Mouse (Mus musculus): Measurements from ENCODE around the gene Lrrfip2. TPM values are rescaled to one million over a fixed set of nuclear protein-coding genes. Genes with fewer than 3 reads are reported as not detected.
A peak's percentile ranks its signal among the peaks of the same experiment; 100 is the strongest.

Gene Lrrfip2
- total and polyA plus RNA-seq, 2 experiments from 2014 or later = 73.9 to 86.6 TPM

GRCm38 (mm10) chr9:111144711-111145110 is 27.3 kb downstream of the Lrrfip2 start:
- Histone ChIP-seq H3K27ac (ENCODE audit: low read depth) (peak overlapping the region; percentile 82), H3K36me3 (replicated peaks; ENCODE audit: control insufficient read depth, insufficient read depth, low read length) (peaks cover 24% of the 10 kb centered on the region), H3K4me3 (ENCODE audit: low read depth, low read length) (no peak overlapping the region), H3K4me1 (ENCODE audit: control insufficient read depth, insufficient read depth) (peaks cover 47% of the 10 kb centered on the region), H3K9ac (replicated peaks; ENCODE audit: low read depth, low read length) (no peak overlapping the region), H3K4me2 (ENCODE audit: low read depth, low read length) (no peak overlapping the region), H3K9me3 (replicated peaks; ENCODE audit: control insufficient read depth, low read length) (no peaks in the 10 kb centered on the region), H3K27me3 (ENCODE audit: control insufficient read depth, insufficient read depth, low read length) (no peaks in the 10 kb centered on the region)
- ATAC-seq (ENCODE audit: insufficient read depth, low read depth) (peak; percentile 47; the same call in 1 of the 2 replicates), DNase-seq (ENCODE audit: low spot score) (peak; percentile 90)
- 40% methylated on average over 1 of the region's 1 CpGs for WGBS
- no peak for TF ChIP-seq CTCF (IDR thresholded peaks at IDR 0.05; ENCODE audit: low read depth)
- TF ChIP-seq EP300 (IDR thresholded peaks at IDR 0.05; ENCODE audit: low read depth) = no peak

- TF ChIP-seq CTCF (IDR thresholded peaks at IDR 0.05; ENCODE audit: low read depth) (no peak), EP300 (IDR thresholded peaks at IDR 0.05; ENCODE audit: low read depth) (peak; percentile 37; the same call in 1 of the 2 replicates)
- peaks cover 56% of the 10 kb centered on the region for H3K4me1 ChIP-seq (ENCODE audit: control insufficient read depth, insufficient read depth)
- DNase-seq (ENCODE audit: low spot score) = peak; percentile 30
- WGBS = 63% methylated on average over 3 of the region's 3 CpGs
- ATAC-seq (ENCODE audit: insufficient read depth, low read depth) = 0 out of 2 replicates have a peak, but pooled peaks have one; percentile 14
- H3K36me3 ChIP-seq (replicated peaks; ENCODE audit: control insufficient read depth, insufficient read depth, low read length) = peaks cover 24% of the 10 kb centered on the region
- H3K27ac ChIP-seq (ENCODE audit: low read depth) = peak overlapping the region; percentile 82
- H3K9me3 ChIP-seq (replicated peaks; ENCODE audit: control insufficient read depth, low read length) = no peaks in the 10 kb centered on the region
- H3K4me3 ChIP-seq (ENCODE audit: low read depth, low read length) = no peak overlapping the region
- H3K9ac ChIP-seq (replicated peaks; ENCODE audit: low read depth, low read length) = no peak overlapping the region
- H3K27me3 ChIP-seq (ENCODE audit: control insufficient read depth, insufficient read depth, low read length) = no peaks in the 10 kb centered on the region
- no peak overlapping the region for H3K4me2 ChIP-seq (ENCODE audit: low read depth, low read length)
These were observed 28.3 kb downstream of the Lrrfip2 start for GRCm38 (mm10) chr9:111145497-111146190.

GRCm38 (mm10) chr9:111146216-111146798 is 28.9 kb downstream of the Lrrfip2 start:
- 69% methylated on average over 7 of the region's 7 CpGs for WGBS
- Histone ChIP-seq H3K4me3 (ENCODE audit: low read depth, low read length) (no peak overlapping the region), H3K4me1 (ENCODE audit: control insufficient read depth, insufficient read depth) (peaks cover 63% of the 10 kb centered on the region), H3K4me2 (ENCODE audit: low read depth, low read length) (no peak overlapping the region), H3K36me3 (replicated peaks; ENCODE audit: control insufficient read depth, insufficient read depth, low read length) (peaks cover 21% of the 10 kb centered on the region), H3K27ac (ENCODE audit: low read depth) (peak overlapping the region; percentile 82), H3K27me3 (ENCODE audit: control insufficient read depth, insufficient read depth, low read length) (no peaks in the 10 kb centered on the region), H3K9ac (replicated peaks; ENCODE audit: low read depth, low read length) (no peak overlapping the region), H3K9me3 (replicated peaks; ENCODE audit: control insufficient read depth, low read length) (no peaks in the 10 kb centered on the region)
- TF ChIP-seq EP300 (IDR thresholded peaks at IDR 0.05; ENCODE audit: low read depth) (no peak), CTCF (IDR thresholded peaks at IDR 0.05; ENCODE audit: low read depth) (no peak)
- ATAC-seq (ENCODE audit: insufficient read depth, low read depth) = no peak
- DNase-seq (ENCODE audit: low spot score) = no peak

GRCm38 (mm10) chr9:111148006-111148405 is 30.6 kb downstream of the Lrrfip2 start:
- Histone ChIP-seq H3K9me3 (replicated peaks; ENCODE audit: control insufficient read depth, low read length) (no peaks in the 10 kb centered on the region), H3K27me3 (ENCODE audit: control insufficient read depth, insufficient read depth, low read length) (no peaks in the 10 kb centered on the region), H3K4me2 (ENCODE audit: low read depth, low read length) (no peak overlapping the region), H3K9ac (replicated peaks; ENCODE audit: low read depth, low read length) (no peak overlapping the region), H3K27ac (ENCODE audit: low read depth) (peak overlapping the region; percentile 95), H3K4me1 (ENCODE audit: control insufficient read depth, insufficient read depth) (peaks cover 66% of the 10 kb centered on the region), H3K36me3 (replicated peaks; ENCODE audit: control insufficient read depth, insufficient read depth, low read length) (0 out of 2 replicates have a peak, but pooled peaks cover 4% of the 10 kb centered on the region), H3K4me3 (ENCODE audit: low read depth, low read length) (no peak overlapping the region)
- ATAC-seq (ENCODE audit: insufficient read depth, low read depth) (no peak), DNase-seq (ENCODE audit: low spot score) (no peak)
- 62% methylated on average over 2 of the region's 2 CpGs for WGBS
- TF ChIP-seq CTCF (IDR thresholded peaks at IDR 0.05; ENCODE audit: low read depth) (no peak), EP300 (IDR thresholded peaks at IDR 0.05; ENCODE audit: low read depth) (no peak)

GRCm38 (mm10) chr9:111148414-111148813 is 31.0 kb downstream of the Lrrfip2 start:
- ATAC-seq (ENCODE audit: insufficient read depth, low read depth) (no peak), DNase-seq (ENCODE audit: low spot score) (no peak)
- no peaks in the 10 kb centered on the region for H3K9me3 ChIP-seq (replicated peaks; ENCODE audit: control insufficient read depth, low read length)
- peak overlapping the region; percentile 42 for H3K4me2 ChIP-seq (ENCODE audit: low read depth, low read length)
- H3K27me3 ChIP-seq (ENCODE audit: control insufficient read depth, insufficient read depth, low read length) = no peaks in the 10 kb centered on the region
- TF ChIP-seq EP300 (IDR thresholded peaks at IDR 0.05; ENCODE audit: low read depth) (no peak), CTCF (IDR thresholded peaks at IDR 0.05; ENCODE audit: low read depth) (no peak)
- H3K4me1 ChIP-seq (ENCODE audit: control insufficient read depth, insufficient read depth) = peaks cover 66% of the 10 kb centered on the region
- H3K4me3 ChIP-seq (ENCODE audit: low read depth, low read length) = no peak overlapping the region
- 0 out of 2 replicates have a peak, but pooled peaks cover 4% of the 10 kb centered on the region for H3K36me3 ChIP-seq (replicated peaks; ENCODE audit: control insufficient read depth, insufficient read depth, low read length)
- WGBS = 32% methylated on average over 2 of the region's 2 CpGs
- peak overlapping the region; percentile 95 for H3K27ac ChIP-seq (ENCODE audit: low read depth)
- 0 out of 2 replicates have a peak overlapping the region, but pooled peaks have one; percentile 35 for H3K9ac ChIP-seq (replicated peaks; ENCODE audit: low read depth, low read length)
